Mouse (Mus musculus) kidney, adult 2 months (tissue): ENCODE measurements around the gene Cnih3. TPM values are rescaled to one million over a fixed set of nuclear protein-coding genes. Genes with fewer than 3 reads are reported as not detected.

Experiments used
- DNase-seq: peaks from one replicate; pipeline ENCODE4 v3.0.0; 2021
- H3K27ac ChIP-seq: fragments of 200-500 bp; 2 replicates; pipeline ENCODE4 v1.5.1; 2012; ENCODE audit warnings: low read depth, low read length, control low read depth, inconsistent platforms; ENCODE audit not compliant: insufficient read depth
- H3K27me3 ChIP-seq: fragments of 200-500 bp; replicated peaks from 2 replicates; pipeline ENCODE4 v1.6.1; 2012; ENCODE audit warnings: mild to moderate bottlenecking, moderate library complexity, low read length, inconsistent platforms; ENCODE audit not compliant: control insufficient read depth, insufficient read depth
- H3K36me3 ChIP-seq: fragments of 200-500 bp; 2 replicates; pipeline ENCODE4 v1.6.1; 2012; ENCODE audit warnings: mild to moderate bottlenecking, moderate library complexity, low read length, inconsistent platforms; ENCODE audit not compliant: control insufficient read depth, insufficient read depth
- H3K4me1 ChIP-seq: fragments of 200-500 bp; 2 replicates; pipeline ENCODE4 v1.6.1; 2011; ENCODE audit warnings: low read length; ENCODE audit not compliant: control insufficient read depth, insufficient read depth
- H3K4me3 ChIP-seq: fragments of 200-500 bp; 2 replicates; pipeline ENCODE4 v1.5.1; 2011; ENCODE audit warnings: mild to moderate bottlenecking, low read depth, low read length, control low read depth; ENCODE audit not compliant: insufficient read depth
- CTCF ChIP-seq: fragments of 200-500 bp; conservative IDR thresholded peaks from 2 replicates; pipeline ENCODE4 v1.5.1; 2011; ENCODE audit warnings: low read depth, mild to moderate bottlenecking, control low read depth, low read length, moderate library complexity, mixed read lengths; ENCODE audit not compliant: insufficient read depth, insufficient read length
- POLR2A ChIP-seq: fragments of 200-500 bp; IDR thresholded peaks from one replicate; pipeline ENCODE4 v1.6.1; 2011; ENCODE audit warnings: low read depth, low read length, control low read depth
- WGBS: fragments of 180-500 bp; shearing (Covaris S2); methylation state at CpG from one replicate; pipeline ENCODE4 v1.1.7; 2018; 5-methylcytosine and 5-hydroxymethylcytosine counted together
- polyA plus RNA-seq: library from polyadenylated mRNA; depleted of rRNA; stranded (reverse); fragments of >200 nt; gene quantifications from 2 replicates; pipeline ENCODE4 v1.2.3, GENCODE M21; 2012

Cnih3 gene
- polyA plus RNA-seq, 1 experiment = not detected

- no peaks in the 10 kb centered on the region for H3K36me3 ChIP-seq
- no peak for DNase-seq
- H3K27me3 ChIP-seq = no peaks in the 10 kb centered on the region
- TF ChIP-seq POLR2A (no peak), CTCF (no peak)
- no peaks in the 10 kb centered on the region for H3K4me1 ChIP-seq
- H3K4me3 ChIP-seq = no peak overlapping the region
- no peak overlapping the region for H3K27ac ChIP-seq
- 45% methylated on average over 2 of the region's 2 CpGs for WGBS
Measured at GRCm38 (mm10) chr1:181332597-181332996, 19.8 kb upstream of the Cnih3 start.

DNA sequence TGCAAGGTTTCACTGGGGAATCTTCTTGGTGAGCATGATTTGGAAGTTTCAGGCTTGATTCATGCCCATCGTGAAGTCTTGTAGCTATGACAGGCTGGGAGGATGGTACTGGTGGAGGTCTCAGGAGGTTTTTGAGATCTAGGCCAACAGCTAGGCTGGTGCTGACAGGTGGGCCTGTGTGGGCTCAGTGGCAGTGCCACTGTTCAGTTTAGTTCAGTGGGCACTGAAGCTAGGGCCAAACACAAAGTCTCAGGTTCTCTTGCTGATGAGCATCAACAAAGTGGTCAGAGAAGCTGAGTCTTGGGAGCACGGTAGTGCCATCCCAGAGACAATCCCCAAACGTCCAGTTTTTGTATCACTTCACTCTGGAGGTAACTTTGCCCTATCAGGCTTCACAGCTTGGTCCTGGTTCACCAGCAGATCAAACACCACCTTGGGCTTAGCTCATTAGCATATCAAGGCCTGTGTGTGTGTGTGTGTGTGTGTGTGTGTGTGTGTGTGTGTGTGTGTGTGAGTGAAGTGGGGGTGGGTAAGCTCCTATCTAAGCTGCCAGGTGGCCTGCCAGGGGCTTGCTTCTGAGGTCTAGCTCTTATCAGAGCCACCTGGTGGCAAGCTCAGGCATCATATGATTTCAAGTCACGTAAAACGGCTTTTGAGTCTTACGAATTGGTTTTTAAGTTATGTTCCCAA, 18.0 kb upstream of the Cnih3 start:
- Histone ChIP-seq H3K36me3 (no peaks in the 10 kb centered on the region), H3K27ac (no peak overlapping the region), H3K4me3 (no peak overlapping the region), H3K27me3 (no peaks in the 10 kb centered on the region), H3K4me1 (no peaks in the 10 kb centered on the region)
- no peak for DNase-seq
- WGBS = 89% methylated on average over 6 of the region's 6 CpGs
- TF ChIP-seq CTCF = no peak

DNA sequence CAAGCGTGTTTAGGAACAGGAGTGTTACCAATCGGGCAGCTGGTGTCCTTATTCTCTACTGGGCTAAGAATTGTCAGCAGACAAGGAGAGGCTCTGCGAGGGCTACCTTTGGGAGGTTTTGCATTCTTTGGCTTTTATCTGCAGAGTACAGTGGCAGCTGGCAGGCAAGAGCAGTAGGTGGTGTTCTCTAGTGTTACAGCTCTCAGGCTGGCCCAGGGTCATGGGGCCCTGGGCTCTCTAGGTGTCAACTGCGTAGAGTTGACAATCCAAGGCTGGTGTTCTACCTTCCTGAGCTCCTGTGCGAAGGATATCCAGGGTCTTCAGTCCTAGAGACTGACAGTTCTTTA, 17.4 kb upstream of the Cnih3 start:
- no peak for TF ChIP-seq POLR2A
- TF ChIP-seq CTCF = no peak
- no peak overlapping the region for H3K27ac ChIP-seq
- WGBS = 97% methylated on average over 5 of the region's 5 CpGs
- no peaks in the 10 kb centered on the region for H3K4me1 ChIP-seq
- H3K36me3 ChIP-seq = no peaks in the 10 kb centered on the region
- DNase-seq = no peak
- no peaks in the 10 kb centered on the region for H3K27me3 ChIP-seq
- no peak overlapping the region for H3K4me3 ChIP-seq

- WGBS = 95% methylated on average over 4 of the region's 4 CpGs
- TF ChIP-seq CTCF = no peak
- TF ChIP-seq POLR2A = no peak
- H3K4me1 ChIP-seq = no peaks in the 10 kb centered on the region
- H3K27me3 ChIP-seq = no peaks in the 10 kb centered on the region
- no peak for DNase-seq
- H3K27ac ChIP-seq = no peak overlapping the region
- no peak overlapping the region for H3K4me3 ChIP-seq
- H3K36me3 ChIP-seq = no peaks in the 10 kb centered on the region
Measured at GRCm38 (mm10) chr1:181335388-181335787, 17.0 kb upstream of the Cnih3 start.

DNA sequence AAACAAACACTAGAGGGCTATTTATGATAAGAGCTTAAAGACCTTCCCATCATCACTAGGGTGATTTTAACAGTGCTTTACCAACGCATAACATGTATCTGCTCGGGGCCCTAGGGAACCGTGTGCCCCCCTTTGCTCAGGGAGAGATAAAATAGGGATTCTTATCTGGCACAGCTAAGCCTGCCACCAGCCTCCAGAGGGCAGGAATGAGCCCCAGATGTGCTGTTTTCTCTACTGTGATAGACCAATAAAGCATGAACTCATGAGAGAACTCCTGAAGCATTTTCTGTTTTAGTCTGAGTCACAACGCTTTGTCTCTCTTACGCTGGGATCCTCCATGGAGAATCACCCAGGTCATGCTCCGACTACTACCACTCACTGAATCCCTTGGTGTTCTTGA, 15.6 kb upstream of the Cnih3 start:
- 90% methylated on average over 6 of the region's 6 CpGs for WGBS
- Histone ChIP-seq H3K27me3 (no peaks in the 10 kb centered on the region), H3K4me3 (no peak overlapping the region), H3K36me3 (no peaks in the 10 kb centered on the region), H3K27ac (no peak overlapping the region), H3K4me1 (no peaks in the 10 kb centered on the region)
- no peak for DNase-seq
- TF ChIP-seq CTCF (no peak), POLR2A (no peak)

DNA sequence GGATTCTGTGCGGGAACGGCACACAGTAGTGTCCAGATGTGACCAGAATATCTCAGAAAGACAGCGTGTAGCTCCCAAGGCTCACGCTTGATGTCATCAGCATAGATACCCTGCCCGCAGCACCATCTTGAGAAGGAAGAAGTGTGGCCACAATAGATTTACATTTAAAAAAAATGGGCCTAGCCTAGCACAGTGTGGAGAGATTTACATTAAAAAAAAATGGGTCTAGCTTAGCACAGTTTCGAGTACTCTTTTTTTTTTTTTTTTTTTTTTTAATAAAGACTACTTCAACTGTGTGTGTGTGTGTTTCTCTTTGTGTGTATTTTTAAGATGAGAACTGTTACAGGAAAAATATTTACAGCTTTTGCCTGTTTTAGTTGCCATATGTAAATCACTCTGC, 13.3 kb upstream of the Cnih3 start:
- no peak for TF ChIP-seq CTCF
- no peak for TF ChIP-seq POLR2A
- Histone ChIP-seq H3K27me3 (no peaks in the 10 kb centered on the region), H3K27ac (no peak overlapping the region), H3K4me3 (no peak overlapping the region), H3K4me1 (no peaks in the 10 kb centered on the region), H3K36me3 (no peaks in the 10 kb centered on the region)
- 95% methylated on average over 6 of the region's 6 CpGs for WGBS
- DNase-seq = no peak

DNA sequence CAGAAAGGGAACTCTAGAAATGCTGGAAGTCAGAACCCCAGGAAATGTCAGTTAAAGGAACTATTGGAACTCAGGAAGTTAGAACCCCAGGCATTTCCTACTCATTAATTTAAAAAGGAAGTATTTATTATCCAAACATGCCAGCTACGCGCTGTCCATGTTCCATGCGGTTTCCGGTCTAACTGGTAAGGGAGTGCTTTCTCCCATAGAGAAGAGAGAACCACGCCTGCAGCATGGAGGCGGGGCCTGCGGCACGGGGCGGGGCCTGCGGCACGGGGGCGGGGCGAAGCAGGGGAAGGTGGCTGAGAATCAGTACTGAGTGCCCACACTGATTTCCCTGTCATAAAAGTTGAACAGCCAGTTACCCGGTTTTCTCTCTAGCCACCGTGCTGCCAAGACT, 6.9 kb upstream of the Cnih3 start:
- WGBS = 15% methylated on average over 15 of the region's 15 CpGs
- peak; percentile 65 for DNase-seq
- Histone ChIP-seq H3K36me3 (no peaks in the 10 kb centered on the region), H3K4me1 (no peaks in the 10 kb centered on the region), H3K27me3 (no peaks in the 10 kb centered on the region), H3K27ac (no peak overlapping the region), H3K4me3 (no peak overlapping the region)
- TF ChIP-seq CTCF (no peak), POLR2A (no peak)

GRCm38 (mm10) chr1:181352043-181352366, 423 bp upstream of the Cnih3 start:
- 21% methylated on average over 3 of the region's 3 CpGs for WGBS
- TF ChIP-seq CTCF (no peak), POLR2A (no peak)
- no peak for DNase-seq
- Histone ChIP-seq H3K36me3 (no peaks in the 10 kb centered on the region), H3K27me3 (no peaks in the 10 kb centered on the region), H3K27ac (no peak overlapping the region), H3K4me3 (peak overlapping the region; percentile 24; the same call in 1 of the 2 replicates), H3K4me1 (no peaks in the 10 kb centered on the region)
